In genomic region chr12:85662896-85663295, GRCm38 (mm10) we compare ENCODE assay signal across 7 mouse cellular contexts. TPM values are rescaled to one million over a fixed set of nuclear protein-coding genes. Genes with fewer than 3 reads are reported as not detected.
A peak's percentile ranks its signal among the peaks of the same experiment; 100 is the strongest.
DNase-seq lines count a peak whose midpoint lies in the region; ATAC-seq and TF ChIP-seq lines count a peak whose summit lies in the region.

No protein-coding gene starts in this region.

- no peak overlapping the region for H3K4me3 ChIP-seq in forebrain, embryonic 16.5 days (replicated peaks; ENCODE audit: low read length)
- no peak overlapping the region for H3K4me3 ChIP-seq in left cerebral cortex, adult 2 months

- no peaks in the 10 kb centered on the region for H3K27me3 ChIP-seq in forebrain, embryonic 16.5 days (replicated peaks; ENCODE audit: control insufficient read depth, insufficient read depth, low read length)

- TF ChIP-seq CTCF in left cerebral cortex, adult 2 months (IDR thresholded peaks at IDR 0.05) = peak; percentile 93

- peaks cover 7% of the 10 kb centered on the region for H3K4me1 ChIP-seq in forebrain, embryonic 16.5 days (replicated peaks; ENCODE audit: control insufficient read depth, insufficient read depth, low read length)

- no peaks in the 10 kb centered on the region for H3K9me3 ChIP-seq in forebrain, embryonic 16.5 days (ENCODE audit: control insufficient read depth, low read length)

- H3K9ac ChIP-seq in forebrain, embryonic 16.5 days (replicated peaks; ENCODE audit: low read depth, low read length) = no peak overlapping the region

- intact Hi-C loops in left cerebral cortex, adult 2 months (cut with DNase I) = loop anchor here (1.0 to 2.0 kb wide), 3 partner anchors 155 to 322 kb away; no protein-coding TSS in a partner anchor

- peak overlapping the region; percentile 32; the same call in 1 of the 2 replicates for H3K4me2 ChIP-seq in forebrain, embryonic 16.5 days (ENCODE audit: low read length)

- H3K27ac ChIP-seq in forebrain, embryonic 16.5 days (ENCODE audit: low read length) = no peak overlapping the region
- no peak overlapping the region for H3K27ac ChIP-seq in left cerebral cortex, adult 2 months

- DNase-seq in R1 (ENCODE audit: low read depth, low spot score) = peak; percentile 77
- peak; percentile 22 for DNase-seq in hindlimb bud, embryonic 11.5 days (ENCODE audit: extremely low spot score, low read depth, low spot score)
- peak; percentile 73 to 76 for DNase-seq in left cerebral cortex, adult 2 months (ENCODE audit: extremely low spot score in 1 of 2, low spot score in 2 of 2)
- peak; percentile 74 for DNase-seq in mesoderm, embryonic 11.5 days (ENCODE audit: low read depth, low spot score)
- peak; percentile 76 for DNase-seq in right cerebral cortex, postnatal 25 days

- 12% methylated on average over 9 of the region's 9 CpGs for WGBS in forebrain, embryonic 16.5 days

- no peaks in the 10 kb centered on the region for H3K36me3 ChIP-seq in forebrain, embryonic 16.5 days (ENCODE audit: control insufficient read depth, insufficient read depth)

- 0 out of 2 replicates have a peak, but pooled peaks have one; percentile 61 for ATAC-seq in cerebellum, adult (ENCODE audit: insufficient number of reproducible peaks, low FRiP score, low TSS enrichment)
- peak; percentile 79 for ATAC-seq in forebrain, embryonic 16.5 days

RNA-seq across cellular contexts. Expression of gene Batf, which starts 23.6 kb away (rescaled TPM):
- polyA plus RNA-seq in forebrain, embryonic 16.5 days (2015; fragmentation: Nextera tagmentation; extraction: Ambion mirVana) = 0.75 and 1.2 TPM in 2 replicates
- under 1 TPM; 0.36 to 0.49 TPM for total RNA-seq in left cerebral cortex, adult 2 months (2021)

Comparison
In these comparisons a context has a peak if more than half of its experiments do, and no peak if none do; other contexts are left out.
1. DNase-seq: peak in every context shown above with its lines; median percentile 77 in R1; 76 in right cerebral cortex, postnatal 25 days; 74 in left cerebral cortex, adult 2 months; 74 in mesoderm, embryonic 11.5 days; 22 in hindlimb bud, embryonic 11.5 days.